Mouse (Mus musculus) testis, adult 2 months (tissue): ENCODE results near the gene Lama2. TPM values are rescaled to one million over a fixed set of nuclear protein-coding genes. Genes with fewer than 3 reads are reported as not detected.

Experiments
- H3K27ac ChIP-seq: fragments of 200-500 bp; 2 replicates; pipeline ENCODE4 v1.5.1; 2012; ENCODE audit warnings: low read depth, low read length; ENCODE audit not compliant: control insufficient read depth, insufficient read depth
- H3K27me3 ChIP-seq: fragments of 200-500 bp; 2 replicates; pipeline ENCODE4 v1.6.1; 2012; ENCODE audit warnings: mild to moderate bottlenecking, low read length, moderate library complexity; ENCODE audit not compliant: control insufficient read depth, insufficient read depth
- H3K36me3 ChIP-seq: fragments of 200-500 bp; 2 replicates; pipeline ENCODE4 v1.6.1; 2012; ENCODE audit warnings: mild to moderate bottlenecking, low read length; ENCODE audit not compliant: control insufficient read depth, insufficient read depth
- H3K4me1 ChIP-seq: fragments of 200-500 bp; 2 replicates; pipeline ENCODE4 v1.6.1; 2012; ENCODE audit warnings: low read length; ENCODE audit not compliant: control insufficient read depth, insufficient read depth
- H3K4me3 ChIP-seq: fragments of 200-500 bp; 2 replicates; pipeline ENCODE4 v1.5.1; 2012; ENCODE audit warnings: low read depth, mild to moderate bottlenecking, low read length, moderate library complexity, mixed read lengths; ENCODE audit not compliant: control insufficient read depth
- CTCF ChIP-seq: fragments of 200-500 bp; IDR thresholded peaks from 2 replicates; pipeline ENCODE4 v1.5.1; 2012; ENCODE audit warnings: low read depth, mild to moderate bottlenecking, inconsistent platforms, low read length, moderate library complexity; ENCODE audit not compliant: control insufficient read depth, insufficient read depth, insufficient replicate concordance
- POLR2A ChIP-seq: fragments of 200-500 bp; IDR thresholded peaks from 2 replicates; pipeline ENCODE4 v1.6.1; 2012; ENCODE audit warnings: low read depth, mild to moderate bottlenecking, inconsistent platforms, low read length, moderate library complexity; ENCODE audit not compliant: control insufficient read depth
- polyA plus RNA-seq: library from polyadenylated mRNA; depleted of rRNA; stranded (reverse); fragments of >200 nt; gene quantifications from 2 replicates; pipeline ENCODE4 v1.2.3, GENCODE M21; 2012

The Lama2 gene
- polyA plus RNA-seq, 1 experiment, result 6.8 TPM

DNA sequence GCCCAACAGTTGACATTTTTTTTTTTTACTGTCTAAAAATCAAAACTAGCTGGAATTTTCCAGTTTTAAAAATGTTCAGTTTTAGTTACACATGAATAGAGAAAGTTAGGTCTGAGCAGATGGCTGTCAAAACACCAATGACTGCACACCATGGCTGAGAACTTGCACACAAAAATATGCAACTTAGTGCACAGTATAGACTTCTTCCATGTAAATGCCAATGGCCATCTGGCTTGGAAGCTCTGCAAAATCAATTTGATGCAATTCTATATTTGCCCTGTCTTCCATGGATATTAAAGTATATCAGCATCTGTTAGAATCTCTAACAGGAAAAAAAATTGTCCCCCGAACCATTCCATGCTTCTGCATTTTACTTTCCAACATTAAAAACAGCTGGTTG is 135.5 kb downstream of the Lama2 start:
- no peaks in the 10 kb centered on the region for H3K4me1 ChIP-seq
- no peaks in the 10 kb centered on the region for H3K27me3 ChIP-seq
- TF ChIP-seq POLR2A (no peak), CTCF (no peak)
- no peaks in the 10 kb centered on the region for H3K36me3 ChIP-seq
- no peak overlapping the region for H3K4me3 ChIP-seq
- no peak overlapping the region for H3K27ac ChIP-seq

DNA sequence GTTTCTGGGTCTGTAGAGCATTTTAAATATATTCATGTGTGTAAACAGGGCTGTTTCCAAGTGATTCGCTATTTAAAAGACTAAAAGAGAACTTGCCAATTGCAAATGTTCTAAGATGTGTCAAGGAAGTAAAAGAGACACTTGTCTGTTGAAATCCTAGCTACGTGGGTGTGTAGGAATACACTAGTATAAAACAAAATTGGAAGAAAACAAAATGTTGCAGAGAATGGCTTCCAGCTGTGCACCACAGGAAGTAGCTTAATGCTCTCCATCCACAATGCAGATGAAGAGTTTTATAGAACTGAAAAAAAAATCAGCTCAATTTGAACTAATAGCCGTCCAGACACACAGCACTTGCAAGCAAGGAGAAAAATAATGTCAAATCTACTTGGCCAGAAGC is 144.0 kb downstream of the Lama2 start:
- no peaks in the 10 kb centered on the region for H3K36me3 ChIP-seq
- TF ChIP-seq CTCF, result no peak
- TF ChIP-seq POLR2A, result no peak
- no peak overlapping the region for H3K4me3 ChIP-seq
- H3K27ac ChIP-seq, result no peak overlapping the region
- H3K27me3 ChIP-seq, result no peaks in the 10 kb centered on the region
- no peaks in the 10 kb centered on the region for H3K4me1 ChIP-seq

DNA sequence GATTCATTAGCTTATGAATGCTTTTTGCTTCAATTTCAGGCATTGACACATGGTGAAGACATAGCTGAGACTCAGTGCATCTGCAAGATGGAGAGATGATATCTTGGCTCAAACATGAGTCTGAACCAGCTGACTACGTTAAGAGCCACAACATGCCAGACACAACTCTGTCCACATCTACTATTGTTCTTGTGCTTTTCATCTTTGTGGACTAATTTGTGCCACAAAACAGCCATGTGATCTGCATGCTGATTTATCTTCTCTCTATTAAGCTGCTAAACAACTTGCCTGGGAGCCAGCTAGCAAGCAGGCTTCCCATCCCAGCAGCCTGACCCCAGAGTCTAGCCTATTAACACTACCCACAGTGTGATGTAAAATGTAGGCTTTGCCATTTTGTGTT is 151.3 kb downstream of the Lama2 start:
- TF ChIP-seq POLR2A (no peak), CTCF (no peak)
- H3K4me1 ChIP-seq, result no peaks in the 10 kb centered on the region
- H3K36me3 ChIP-seq, result no peaks in the 10 kb centered on the region

DNA sequence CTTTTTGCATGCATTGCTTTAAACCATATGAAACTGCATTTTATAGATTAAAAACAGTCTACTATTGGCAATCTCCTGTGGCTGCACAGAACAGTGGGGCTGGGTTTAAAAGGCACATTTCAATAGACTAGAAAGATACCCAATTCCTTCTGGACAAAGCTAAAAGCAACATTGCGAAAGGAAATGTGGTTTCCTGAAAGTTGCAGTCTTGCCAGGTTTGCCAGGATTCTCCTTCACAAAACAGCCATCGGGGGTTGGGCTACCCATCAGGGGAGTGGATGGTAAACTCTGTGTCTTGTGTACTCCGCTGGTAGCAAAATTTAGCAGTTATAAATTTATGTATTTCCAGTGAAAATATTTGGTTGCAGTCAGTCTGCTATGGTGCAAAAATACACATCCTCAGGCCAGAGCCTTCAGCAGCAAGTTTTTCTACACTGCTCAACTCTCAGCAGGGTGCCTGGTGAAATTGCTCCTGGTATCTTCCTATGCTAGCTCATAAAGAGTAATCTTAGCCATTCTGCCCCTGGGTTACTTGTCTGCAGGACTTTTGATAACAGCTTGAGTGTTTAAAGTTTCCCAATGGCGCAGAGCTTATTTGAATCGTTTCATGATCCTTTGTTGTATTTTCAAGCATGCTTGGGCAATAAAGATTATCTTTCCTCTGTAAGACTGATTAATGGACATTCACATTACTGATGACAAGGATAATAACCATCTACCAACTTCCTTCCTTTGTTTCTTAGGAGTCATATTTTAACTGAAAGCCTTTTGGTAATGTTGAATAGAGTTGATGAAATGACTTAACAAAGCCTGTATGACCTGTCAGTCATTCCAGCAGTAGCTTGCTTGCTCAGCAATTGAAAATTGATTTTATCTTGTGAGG is 205.7 kb downstream of the Lama2 start:
- no peak overlapping the region for H3K4me3 ChIP-seq
- H3K36me3 ChIP-seq, result no peaks in the 10 kb centered on the region
- H3K4me1 ChIP-seq, result no peaks in the 10 kb centered on the region
- H3K27ac ChIP-seq, result no peak overlapping the region
- no peaks in the 10 kb centered on the region for H3K27me3 ChIP-seq
- no peak for TF ChIP-seq POLR2A
- no peak for TF ChIP-seq CTCF

More for the DNA sequence above, 151.3 kb downstream of the Lama2 start:
- Histone ChIP-seq H3K27me3 (no peaks in the 10 kb centered on the region), H3K27ac (no peak overlapping the region), H3K4me3 (no peak overlapping the region)

DNA sequence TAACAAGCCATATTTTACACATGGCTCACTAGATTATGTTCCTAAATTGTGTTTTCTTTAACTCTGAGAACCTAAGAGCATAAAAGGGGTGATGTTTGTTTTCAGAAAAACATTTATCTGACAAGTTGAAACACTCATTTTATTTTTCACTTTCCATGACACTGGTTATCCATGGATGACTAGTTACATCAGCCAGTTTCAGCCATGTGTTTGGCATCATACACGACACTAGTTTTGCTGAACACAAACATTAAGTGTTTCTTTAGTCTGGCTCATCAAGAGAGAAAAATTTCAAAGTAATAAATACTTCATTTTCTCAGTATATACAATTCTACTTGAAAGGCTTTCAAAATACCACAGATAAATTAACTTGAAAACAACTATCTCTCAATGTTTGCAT is 228.8 kb downstream of the Lama2 start:
- H3K4me1 ChIP-seq, result no peaks in the 10 kb centered on the region
- H3K36me3 ChIP-seq, result no peaks in the 10 kb centered on the region
- no peak for TF ChIP-seq CTCF
- no peak for TF ChIP-seq POLR2A
- H3K27me3 ChIP-seq, result no peaks in the 10 kb centered on the region
- H3K4me3 ChIP-seq, result no peak overlapping the region
- no peak overlapping the region for H3K27ac ChIP-seq

DNA sequence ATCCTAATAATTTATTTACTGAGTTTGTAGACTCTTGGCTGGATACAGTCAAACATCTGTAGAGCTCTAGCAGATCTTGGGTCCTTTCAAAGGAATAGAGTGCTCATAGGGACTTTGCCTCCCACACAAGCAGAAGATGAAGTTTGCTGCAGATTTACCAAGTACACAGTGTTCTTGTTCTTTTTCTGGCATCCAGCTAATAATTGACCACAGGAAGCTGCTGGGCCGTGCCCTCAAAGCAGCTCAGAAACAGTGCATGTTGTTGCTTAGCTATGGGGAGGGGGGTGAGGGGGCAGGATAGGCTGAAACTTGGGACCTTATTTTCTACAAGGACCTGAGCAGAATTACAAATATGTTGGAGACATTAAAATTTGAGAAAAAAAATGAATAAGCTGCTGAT is 232.0 kb downstream of the Lama2 start:
- H3K36me3 ChIP-seq, result no peaks in the 10 kb centered on the region
- H3K27ac ChIP-seq, result no peak overlapping the region
- no peak overlapping the region for H3K4me3 ChIP-seq
- no peak for TF ChIP-seq CTCF
- TF ChIP-seq POLR2A, result no peak
- H3K4me1 ChIP-seq, result no peaks in the 10 kb centered on the region
- H3K27me3 ChIP-seq, result no peaks in the 10 kb centered on the region

DNA sequence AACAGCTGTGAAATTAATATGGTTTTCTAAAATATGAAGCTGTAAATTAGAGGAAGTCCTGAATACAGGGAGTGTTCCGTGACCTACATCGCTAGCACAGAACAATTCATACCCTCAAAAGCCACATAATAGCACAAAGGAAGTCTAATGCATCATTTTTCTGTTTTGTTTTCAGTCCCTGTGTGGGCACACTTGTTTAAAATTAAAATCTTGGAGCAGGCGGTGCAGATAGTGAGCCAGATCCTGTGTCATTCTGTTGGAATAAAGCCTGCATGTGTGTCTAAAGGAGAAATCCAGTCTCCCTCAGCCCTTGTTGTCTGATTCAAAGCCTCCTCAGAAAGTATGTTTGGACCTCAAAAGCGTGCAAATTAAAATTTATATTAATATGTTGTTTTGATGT is 234.9 kb downstream of the Lama2 start:
- Histone ChIP-seq H3K27me3 (no peaks in the 10 kb centered on the region), H3K27ac (no peak overlapping the region), H3K36me3 (no peaks in the 10 kb centered on the region), H3K4me3 (no peak overlapping the region), H3K4me1 (no peaks in the 10 kb centered on the region)
- TF ChIP-seq CTCF (no peak), POLR2A (no peak)

DNA sequence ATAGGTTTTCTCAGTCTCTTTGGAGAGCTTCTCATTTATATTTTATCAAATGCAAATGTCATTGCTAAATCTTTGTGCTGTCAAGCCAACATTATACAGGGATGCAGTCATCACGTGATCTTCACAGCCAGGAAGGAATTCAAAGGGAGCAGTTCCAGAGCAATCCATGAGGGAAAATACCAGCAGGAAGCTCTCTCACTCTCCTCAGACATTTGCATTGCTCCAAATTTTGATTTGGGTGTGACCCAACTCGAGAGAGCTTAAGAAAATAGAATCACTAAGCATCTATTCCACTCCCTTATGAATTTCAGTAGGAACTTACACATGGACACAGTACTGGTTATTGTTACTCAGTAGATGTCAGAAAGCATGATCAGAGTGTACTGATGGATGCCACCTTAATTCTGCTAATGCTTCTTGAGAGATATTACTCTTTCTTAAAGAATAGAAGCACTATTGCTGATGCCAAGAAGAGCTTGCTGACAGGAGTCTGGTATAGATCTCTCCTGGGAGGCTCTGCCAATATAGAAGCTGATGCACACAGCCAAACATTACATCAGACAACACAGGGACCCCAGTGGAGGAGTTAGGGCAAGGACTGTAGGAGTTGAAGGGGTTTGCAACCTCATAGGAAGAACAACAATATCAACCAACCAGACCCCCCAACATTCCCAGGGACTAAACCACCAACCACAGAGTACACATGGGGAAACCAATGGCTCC is 236.5 kb downstream of the Lama2 start:
- Histone ChIP-seq H3K27ac (no peak overlapping the region), H3K27me3 (no peaks in the 10 kb centered on the region), H3K4me3 (no peak overlapping the region), H3K36me3 (no peaks in the 10 kb centered on the region), H3K4me1 (no peaks in the 10 kb centered on the region)
- no peak for TF ChIP-seq POLR2A
- no peak for TF ChIP-seq CTCF
